10 mouse cellular contexts compared by ENCODE assay signal in the genomic region with DNA sequence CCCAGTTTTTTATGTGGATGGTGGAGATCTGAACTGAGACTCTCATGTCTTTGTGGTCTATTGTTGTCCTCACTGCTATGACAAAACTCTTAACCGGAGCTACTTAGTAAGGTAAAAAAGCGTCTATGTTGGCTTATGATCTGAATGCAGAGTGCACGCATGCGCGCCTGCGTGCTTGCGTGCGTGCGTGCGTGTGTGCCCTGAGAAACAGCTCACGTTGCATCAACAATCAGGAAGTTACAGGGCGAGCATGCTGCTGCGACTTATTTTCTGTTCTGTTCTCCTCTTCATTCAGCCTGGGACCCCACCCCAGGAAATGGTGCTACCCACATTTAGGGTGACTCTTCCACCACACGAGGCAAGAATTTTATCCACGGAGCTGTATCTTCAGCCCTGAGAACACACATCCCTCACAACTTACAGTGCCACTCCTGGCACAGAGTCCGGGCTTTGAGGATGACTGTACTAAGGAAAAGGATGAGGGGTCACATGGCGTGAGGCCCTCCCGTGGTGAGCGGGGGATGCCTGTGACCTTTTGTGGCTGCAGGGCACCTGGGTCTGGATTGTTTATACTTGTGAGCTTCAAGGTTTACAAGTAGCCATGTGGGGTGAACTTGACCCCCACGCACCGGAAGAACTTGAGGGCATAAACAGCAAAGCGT.
DNase-seq lines count a peak whose midpoint lies in the region; ATAC-seq and TF ChIP-seq lines count a peak whose summit lies in the region.
"Had no signal": no experiment of that assay in that cellular context is flagged by ENCODE, and none has a peak within 500 bp of the region (broad histone marks: within the 10 kb centered on the region; RNA-seq: fewer than 3 reads in every experiment).

No protein-coding gene starts in this region.

- 83% methylated on average over 22 of the region's 22 CpGs for WGBS in heart, embryonic 10.5 days
- WGBS in midbrain, embryonic 10.5 days = 86% methylated on average over 22 of the region's 22 CpGs
- 93% methylated on average over 22 of the region's 22 CpGs for WGBS in midbrain, embryonic 14.5 days
- WGBS in intestine, embryonic 16.5 days = 68% methylated on average over 22 of the region's 22 CpGs
- 62% methylated on average over 22 of the region's 22 CpGs for WGBS in small intestine, adult 2 months

- no peak overlapping the region for H3K4me3 ChIP-seq in heart, embryonic 10.5 days
- no peak overlapping the region for H3K4me3 ChIP-seq in midbrain, embryonic 10.5 days
- H3K4me3 ChIP-seq in midbrain, embryonic 14.5 days (replicated peaks; ENCODE audit: low read depth, low read length) = no peak overlapping the region
- H3K4me3 ChIP-seq in intestine, embryonic 16.5 days (ENCODE audit: low read length) = no peak overlapping the region
- H3K4me3 ChIP-seq in small intestine, adult 2 months (ENCODE audit: low read depth, low read length) = no peak overlapping the region

- no peaks in the 10 kb centered on the region for H3K36me3 ChIP-seq in heart, embryonic 10.5 days
- no peaks in the 10 kb centered on the region for H3K36me3 ChIP-seq in midbrain, embryonic 10.5 days
- no peaks in the 10 kb centered on the region for H3K36me3 ChIP-seq in midbrain, embryonic 14.5 days (ENCODE audit: control insufficient read depth, insufficient read depth, low read length)
- H3K36me3 ChIP-seq in intestine, embryonic 16.5 days (ENCODE audit: control insufficient read depth, insufficient read depth, low read length) = no peaks in the 10 kb centered on the region
- H3K36me3 ChIP-seq in small intestine, adult 2 months (ENCODE audit: control insufficient read depth, insufficient read depth, low read length) = no peaks in the 10 kb centered on the region

- no peak for DNase-seq in heart, embryonic 10.5 days (ENCODE audit: low spot score)
- DNase-seq in heart, adult 9 months (ENCODE audit: low spot score in 2 of 2) = no peak
- DNase-seq in midbrain, embryonic 10.5 days (ENCODE audit: low spot score) = peak; percentile 25
- no peak for DNase-seq in midbrain, embryonic 14.5 days
- DNase-seq in adrenal gland, postnatal 4 days (ENCODE audit: low spot score in 2 of 2) = no peak
- DNase-seq: lung, postnatal 36 days had no signal

- TF ChIP-seq POLR2A in small intestine, adult 2 months (IDR thresholded peaks at IDR 0.05; ENCODE audit: low read depth, low read length) = no peak

- no peaks in the 10 kb centered on the region for H3K27me3 ChIP-seq in heart, embryonic 10.5 days (ENCODE audit: insufficient read depth, poor library complexity, severe bottlenecking)
- no peaks in the 10 kb centered on the region for H3K27me3 ChIP-seq in midbrain, embryonic 10.5 days (ENCODE audit: low read depth, poor library complexity, severe bottlenecking)
- H3K27me3 ChIP-seq in midbrain, embryonic 14.5 days (ENCODE audit: control insufficient read depth, insufficient read depth, low read length) = no peaks in the 10 kb centered on the region
- no peaks in the 10 kb centered on the region for H3K27me3 ChIP-seq in intestine, embryonic 16.5 days (replicated peaks; ENCODE audit: control insufficient read depth, insufficient read depth, low read length)
- H3K27me3 ChIP-seq in small intestine, adult 2 months (ENCODE audit: control insufficient read depth, insufficient read depth, low read length) = no peaks in the 10 kb centered on the region

- H3K9me3 ChIP-seq in heart, embryonic 10.5 days = no peaks in the 10 kb centered on the region
- H3K9me3 ChIP-seq in midbrain, embryonic 10.5 days (replicated peaks) = no peaks in the 10 kb centered on the region
- H3K9me3 ChIP-seq in midbrain, embryonic 14.5 days (ENCODE audit: control insufficient read depth, low read length) = no peaks in the 10 kb centered on the region
- H3K9me3 ChIP-seq in intestine, embryonic 16.5 days (ENCODE audit: control insufficient read depth, low read length) = no peaks in the 10 kb centered on the region

- H3K4me1 ChIP-seq in heart, embryonic 10.5 days = peaks cover 24% of the 10 kb centered on the region
- H3K4me1 ChIP-seq in midbrain, embryonic 10.5 days = peaks cover 5% of the 10 kb centered on the region; the same call in 1 of the 2 replicates
- H3K4me1 ChIP-seq in midbrain, embryonic 14.5 days (ENCODE audit: control insufficient read depth, insufficient read depth, low read length) = no peaks in the 10 kb centered on the region
- H3K4me1 ChIP-seq in intestine, embryonic 16.5 days (ENCODE audit: control insufficient read depth, insufficient read depth, low read length) = peaks cover 17% of the 10 kb centered on the region
- H3K4me1 ChIP-seq in small intestine, adult 2 months (ENCODE audit: control insufficient read depth, insufficient read depth, insufficient read length, low read length) = peaks cover 30% of the 10 kb centered on the region

- ATAC-seq in midbrain, embryonic 14.5 days (ENCODE audit: low FRiP score, low TSS enrichment) = no peak
- peak; percentile 51 for ATAC-seq in intestine, embryonic 16.5 days
- ATAC-seq in erythroblast, adult 5-6 weeks (replicated peaks; ENCODE audit: low FRiP score, poor library complexity, severe bottlenecking) = no peak

- H3K4me2 ChIP-seq in midbrain, embryonic 14.5 days (ENCODE audit: low read length) = no peak overlapping the region
- no peak overlapping the region for H3K4me2 ChIP-seq in intestine, embryonic 16.5 days (ENCODE audit: low read depth, low read length)

- H3K9ac ChIP-seq in midbrain, embryonic 14.5 days (replicated peaks; ENCODE audit: low read length) = no peak overlapping the region
- H3K9ac ChIP-seq in intestine, embryonic 16.5 days (ENCODE audit: low read depth, low read length) = no peak overlapping the region

- H3K27ac ChIP-seq in heart, embryonic 10.5 days = peak overlapping the region; percentile 36; the same call in 1 of the 2 replicates
- no peak overlapping the region; the same call in 1 of the 2 replicates for H3K27ac ChIP-seq in midbrain, embryonic 10.5 days (replicated peaks)
- no peak overlapping the region for H3K27ac ChIP-seq in midbrain, embryonic 14.5 days (replicated peaks; ENCODE audit: low read depth, low read length)
- H3K27ac ChIP-seq in intestine, embryonic 16.5 days (ENCODE audit: low read length) = peak overlapping the region; percentile 77
- H3K27ac ChIP-seq in small intestine, adult 2 months (ENCODE audit: insufficient read depth, low read depth, low read length) = peak overlapping the region; percentile 76
- H3K27ac ChIP-seq: stomach, postnatal 0 days had no signal

- no peak for TF ChIP-seq CTCF in small intestine, adult 2 months (IDR thresholded peaks at IDR 0.05; ENCODE audit: extremely low read depth, insufficient read length, insufficient replicate concordance, low read depth, low read length)

Comparison
In these comparisons a context has a peak if more than half of its experiments do, and no peak if none do; other contexts are left out.
1. H3K27ac ChIP-seq: peak in heart, embryonic 10.5 days (single experiment), intestine, embryonic 16.5 days (single experiment) and small intestine, adult 2 months (single experiment); none in midbrain, embryonic 10.5 days (single experiment) and midbrain, embryonic 14.5 days (single experiment).